Mouse (Mus musculus) bone marrow, adult 2 months (tissue): ENCODE measurements around the gene Nae1. TPM values are rescaled to one million over a fixed set of nuclear protein-coding genes. Genes with fewer than 3 reads are reported as not detected.
A peak's percentile ranks its signal among the peaks of the same experiment; 100 is the strongest.

Experiments
- H3K27ac ChIP-seq: fragments of 200-500 bp; 2 replicates; pipeline ENCODE4 v1.5.1; 2012; ENCODE audit warnings: low read depth, mild to moderate bottlenecking, control low read depth, inconsistent platforms, low read length; ENCODE audit not compliant: control insufficient read depth, poor library complexity, insufficient read depth
- H3K4me1 ChIP-seq: fragments of 200-500 bp; 2 replicates; pipeline ENCODE4 v1.6.1; 2011; ENCODE audit warnings: low read length; ENCODE audit not compliant: control insufficient read depth, insufficient read depth
- H3K4me3 ChIP-seq: fragments of 200-500 bp; replicated peaks from 2 replicates; pipeline ENCODE3; 2011; ENCODE audit warnings: mild to moderate bottlenecking, low read depth, low read length, control low read depth; ENCODE audit not compliant: control insufficient read depth
- CTCF ChIP-seq: fragments of 200-500 bp; IDR thresholded peaks from 2 replicates; pipeline ENCODE4 v1.5.1; 2011; ENCODE audit warnings: low read length, control low read depth; ENCODE audit not compliant: control insufficient read depth, insufficient read depth
- POLR2A ChIP-seq: fragments of 200-500 bp; IDR thresholded peaks from 2 replicates; pipeline ENCODE4 v1.6.1; 2011; ENCODE audit warnings: low read depth, mild to moderate bottlenecking, control low read depth, low read length, borderline replicate concordance; ENCODE audit not compliant: control insufficient read depth
- WGBS: fragments of 180-500 bp; shearing (Covaris S2); methylation state at CpG from one replicate; pipeline ENCODE4 v1.1.7; 2018; 5-methylcytosine and 5-hydroxymethylcytosine counted together
- polyA plus RNA-seq: library from polyadenylated mRNA; stranded (reverse); fragments of >200 nt; gene quantifications from 2 replicates; pipeline ENCODE4 v1.2.4, GENCODE M21; 2011; ENCODE audit warnings: low replicate concordance; ENCODE audit not compliant: missing spikeins, insufficient read depth, insufficient read length

The Nae1 gene
- polyA plus RNA-seq, 1 experiment, result 36.7 TPM

- Histone ChIP-seq H3K27ac (no peak within 1 kb of the TSS; the same call in 1 of the 2 replicates), H3K4me3 (peak within 1 kb of the TSS; percentile 18), H3K4me1 (no peaks in the 10 kb centered on the region)
- WGBS, result 6% methylated on average over 64 of the region's 64 CpGs
- TF ChIP-seq CTCF, result no peak
- TF ChIP-seq POLR2A, result no peak
Observed at GRCm38 (mm10) chr8:104509061-104510006, 25.1 kb downstream of the Nae1 start, which contains the start of gene Terb1. TSS of gene Terb1 (minus strand) at chr8:104509910.

GRCm38 (mm10) chr8:104479091-104479490 is 55.3 kb downstream of the Nae1 start:
- 68% methylated on average over 1 of the region's 1 CpGs for WGBS
- H3K4me3 ChIP-seq, result no peak overlapping the region

GRCm38 (mm10) chr8:104472465-104472864 is 62.0 kb downstream of the Nae1 start:
- Histone ChIP-seq H3K4me3 (no peak overlapping the region), H3K27ac (no peak overlapping the region), H3K4me1 (no peaks in the 10 kb centered on the region)
- TF ChIP-seq POLR2A, result no peak
- TF ChIP-seq CTCF, result no peak
- 78% methylated on average over 3 of the region's 3 CpGs for WGBS

More at GRCm38 (mm10) chr8:104479091-104479490, 55.3 kb downstream of the Nae1 start:
- Histone ChIP-seq H3K27ac (no peak overlapping the region), H3K4me1 (no peaks in the 10 kb centered on the region)
- TF ChIP-seq POLR2A (no peak), CTCF (no peak)

- WGBS, result 16% methylated on average over 2 of the region's 2 CpGs
- Histone ChIP-seq H3K4me3 (no peak overlapping the region), H3K4me1 (no peaks in the 10 kb centered on the region), H3K27ac (no peak overlapping the region)
- TF ChIP-seq CTCF, result no peak
- TF ChIP-seq POLR2A, result no peak
Observed at GRCm38 (mm10) chr8:104467463-104467862, 67.0 kb downstream of the Nae1 start.

Other genes starting within 250 kb of the Nae1 start
- gene Cmtm2a, start 241.5 kb downstream of the Nae1 start, polyA plus RNA-seq, result not detected in 2 replicates
- not detected in 2 replicates for gene Gm45711, start 224.6 kb downstream of the Nae1 start, polyA plus RNA-seq
- gene Cmtm1, start 224.5 kb downstream of the Nae1 start, polyA plus RNA-seq, result 2.2 TPM in 1 of 2 replicates, not detected in the other
- not detected in 2 replicates for gene Gm11020, start 213.1 kb downstream of the Nae1 start, polyA plus RNA-seq
- gene Cmtm2b, start 212.4 kb downstream of the Nae1 start, polyA plus RNA-seq, result not detected in 2 replicates
- 21.4 and 22.8 TPM in 2 replicates for gene Cmtm3, start 195.2 kb downstream of the Nae1 start, polyA plus RNA-seq
- 0.50 and 2.4 TPM in 2 replicates for gene Cmtm4, start 138.8 kb downstream of the Nae1 start, polyA plus RNA-seq
- gene Dync1li2, start 91.6 kb downstream of the Nae1 start, polyA plus RNA-seq, result 25.4 and 28.5 TPM in 2 replicates
- gene Terb1, start 24.7 kb downstream of the Nae1 start, polyA plus RNA-seq, result not detected in 2 replicates
- 0.90 and 1.4 TPM in 2 replicates for gene Car7, start 52 bp upstream of the Nae1 start, polyA plus RNA-seq
- gene Pdp2, start 56.8 kb upstream of the Nae1 start, polyA plus RNA-seq, result 2.5 and 2.6 TPM in 2 replicates
- 4.0 TPM in 1 of 2 replicates, not detected in the other for gene Cdh16, start 89.8 kb upstream of the Nae1 start, polyA plus RNA-seq
- 1.0 and 1.4 TPM in 2 replicates for gene Rrad, start 96.7 kb upstream of the Nae1 start, polyA plus RNA-seq
- gene Ciao2b, start 107.3 kb upstream of the Nae1 start, polyA plus RNA-seq, result 22.9 and 32.5 TPM in 2 replicates
- 1.3 and 2.5 TPM in 2 replicates for gene Ces2a, start 199.4 kb upstream of the Nae1 start, polyA plus RNA-seq